Mouse (Mus musculus) neural tube, embryonic 14.5 days (tissue): ENCODE results near the gene Mtmr12. TPM values are rescaled to one million over a fixed set of nuclear protein-coding genes. Genes with fewer than 3 reads are reported as not detected.

Source experiments
- ATAC-seq: fragments of 200-750 bp; cut with Nextera tagmentation; 2 replicates; pipeline ENCODE4 v1.8.0; 2017; ENCODE audit warnings: low read depth, mild to moderate bottlenecking, moderate TSS enrichment, moderate library complexity
- H3K27ac ChIP-seq: fragments of 300-500 bp; sonication (generic); 2 replicates; pipeline ENCODE4 v1.5.1; 2014; ENCODE audit warnings: low read depth, mild to moderate bottlenecking, control low read depth, low read length, moderate library complexity, mixed read lengths
- H3K27me3 ChIP-seq: fragments of 300-500 bp; sonication (generic); 2 replicates; pipeline ENCODE4 v1.6.1; 2014; ENCODE audit warnings: low read length; ENCODE audit not compliant: control insufficient read depth, insufficient read depth
- H3K36me3 ChIP-seq: fragments of 300-500 bp; sonication (generic); 2 replicates; pipeline ENCODE4 v1.6.1; 2014; ENCODE audit warnings: low read length, mixed read lengths; ENCODE audit not compliant: control insufficient read depth, insufficient read depth
- H3K4me1 ChIP-seq: fragments of 300-500 bp; sonication (generic); 2 replicates; pipeline ENCODE4 v1.6.1; 2014; ENCODE audit warnings: low read length; ENCODE audit not compliant: control insufficient read depth, insufficient read depth
- H3K4me2 ChIP-seq: fragments of 300-500 bp; sonication (generic); 2 replicates; pipeline ENCODE4 v1.6.1; 2014; ENCODE audit warnings: mild to moderate bottlenecking, low read depth, low read length, control low read depth
- H3K4me3 ChIP-seq: fragments of 300-500 bp; sonication (generic); 2 replicates; pipeline ENCODE4 v1.5.1; 2014; ENCODE audit warnings: low read depth, low read length, control low read depth, mixed read lengths
- H3K9ac ChIP-seq: fragments of 300-500 bp; sonication (generic); replicated peaks from 2 replicates; pipeline ENCODE4 v1.6.1; 2014; ENCODE audit warnings: low read depth, mild to moderate bottlenecking, control low read depth, low read length, mixed read lengths
- H3K9me3 ChIP-seq: fragments of 300-500 bp; sonication (generic); 2 replicates; pipeline ENCODE4 v1.6.1; 2016; ENCODE audit warnings: low read length; ENCODE audit not compliant: control insufficient read depth
- WGBS: fragments of 180-500 bp; shearing (Covaris S2); extraction: QIAGEN DNeasy Blood & Tissue Kit; methylation state at CpG from one replicate; pipeline ENCODE4 v1.1.7; 2014; 5-methylcytosine and 5-hydroxymethylcytosine counted together
- polyA plus RNA-seq: library from polyadenylated mRNA; unstranded; fragments of >200 nt; fragmentation: Nextera tagmentation; extraction: Ambion mirVana; gene quantifications from 2 replicates; pipeline ENCODE4 v1.2.1, GENCODE M21; 2014

Mtmr12 gene
- polyA plus RNA-seq, 1 experiment from 2014 or later: 7.2 TPM

DNA sequence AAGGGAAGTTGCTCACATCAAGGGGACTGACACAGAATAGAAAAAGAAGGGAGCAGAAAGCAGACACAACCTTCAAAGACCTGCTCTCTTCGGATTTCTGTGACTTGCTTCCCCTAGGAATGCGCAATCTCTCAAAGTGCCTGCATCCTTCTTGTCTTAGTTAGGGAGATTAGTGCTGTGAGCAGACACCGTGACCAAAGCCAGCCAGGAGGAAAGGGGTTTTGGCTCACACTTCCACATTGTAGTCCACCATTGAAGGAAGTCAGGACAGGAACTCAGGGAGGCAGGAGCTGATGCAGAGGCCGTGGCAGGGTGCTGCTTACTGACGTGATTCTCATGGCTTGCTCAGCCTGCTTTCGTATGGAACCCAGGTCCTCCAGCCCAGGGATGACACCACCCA, 33.5 kb downstream of the Mtmr12 start:
- Histone ChIP-seq H3K9ac (no peak overlapping the region), H3K27me3 (no peaks in the 10 kb centered on the region), H3K36me3 (peaks cover 19% of the 10 kb centered on the region), H3K4me3 (no peak overlapping the region), H3K27ac (no peak overlapping the region), H3K4me1 (no peaks in the 10 kb centered on the region), H3K4me2 (no peak overlapping the region), H3K9me3 (no peaks in the 10 kb centered on the region)
- WGBS: 94% methylated on average over 6 of the region's 6 CpGs
- no peak for ATAC-seq

DNA sequence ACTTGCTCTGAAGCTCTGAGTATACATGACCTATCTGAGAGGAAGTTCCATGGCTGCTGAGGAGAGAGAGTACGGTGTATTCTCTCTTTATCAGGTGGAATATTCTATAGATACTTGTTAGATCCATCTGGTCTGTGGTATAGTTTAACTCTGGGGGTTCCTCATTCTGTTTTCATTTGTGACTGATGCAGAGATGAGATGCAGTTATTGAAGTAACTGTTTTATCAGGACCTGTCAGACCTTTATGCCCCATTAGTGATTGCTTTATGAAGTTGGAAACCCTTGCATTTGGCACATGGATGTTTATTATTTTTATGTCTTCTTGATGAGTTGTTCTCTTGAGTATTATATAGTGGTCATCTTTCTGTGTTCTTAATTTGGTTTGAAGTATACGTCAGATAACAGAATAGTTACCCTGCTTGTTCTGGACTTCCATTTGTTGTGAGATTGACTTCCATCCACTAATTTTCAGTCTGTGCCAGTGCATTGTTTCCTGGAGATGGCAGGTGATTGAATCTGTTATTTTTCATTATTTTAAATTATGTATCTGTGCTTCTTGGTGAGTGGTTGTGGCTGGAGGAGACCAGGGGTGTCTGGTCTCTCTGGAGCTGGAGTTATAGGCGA, 36.0 kb downstream of the Mtmr12 start:
- H3K36me3 ChIP-seq: peaks cover 29% of the 10 kb centered on the region
- H3K27ac ChIP-seq: no peak overlapping the region
- H3K27me3 ChIP-seq: no peaks in the 10 kb centered on the region
- H3K9me3 ChIP-seq: no peaks in the 10 kb centered on the region
- no peaks in the 10 kb centered on the region for H3K4me1 ChIP-seq
- H3K9ac ChIP-seq: no peak overlapping the region
- no peak overlapping the region for H3K4me2 ChIP-seq
- ATAC-seq: no peak
- 92% methylated on average over 3 of the region's 3 CpGs for WGBS
- H3K4me3 ChIP-seq: no peak overlapping the region

DNA sequence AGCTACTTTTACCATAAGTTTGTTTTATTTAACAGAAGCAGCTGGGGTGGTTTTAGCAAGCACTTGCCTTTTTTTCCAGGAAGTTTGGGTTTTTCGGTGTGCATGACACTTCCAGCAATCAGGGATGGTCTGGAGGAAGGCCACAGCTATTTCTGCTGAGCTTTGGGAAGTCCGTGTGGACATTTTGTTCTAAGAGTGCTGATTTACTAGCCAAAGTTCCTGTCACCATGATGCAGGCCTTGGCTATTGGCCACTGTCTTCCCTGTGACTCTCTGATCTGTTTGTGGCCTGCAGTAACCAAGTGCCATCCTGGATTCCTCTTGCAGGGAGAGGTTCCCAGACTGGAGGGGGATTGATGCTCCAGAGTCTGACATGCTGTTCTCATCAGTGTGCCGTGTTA, 39.0 kb downstream of the Mtmr12 start:
- Histone ChIP-seq H3K4me2 (no peak overlapping the region), H3K27ac (no peak overlapping the region), H3K9me3 (no peaks in the 10 kb centered on the region), H3K27me3 (no peaks in the 10 kb centered on the region), H3K4me1 (no peaks in the 10 kb centered on the region), H3K9ac (no peak overlapping the region), H3K36me3 (peaks cover 18% of the 10 kb centered on the region), H3K4me3 (no peak overlapping the region)
- WGBS: 87% methylated on average over 3 of the region's 3 CpGs
- ATAC-seq: no peak

GRCm38 (mm10) chr15:12245580-12246359, 40.9 kb downstream of the Mtmr12 start:
- Histone ChIP-seq H3K9me3 (no peaks in the 10 kb centered on the region), H3K4me1 (no peaks in the 10 kb centered on the region), H3K27me3 (no peaks in the 10 kb centered on the region), H3K4me2 (no peak overlapping the region), H3K9ac (no peak overlapping the region), H3K36me3 (peaks cover 10% of the 10 kb centered on the region; the same call in 1 of the 2 replicates), H3K27ac (no peak overlapping the region), H3K4me3 (no peak overlapping the region)
- no peak for ATAC-seq
- 83% methylated on average over 6 of the region's 6 CpGs for WGBS

DNA sequence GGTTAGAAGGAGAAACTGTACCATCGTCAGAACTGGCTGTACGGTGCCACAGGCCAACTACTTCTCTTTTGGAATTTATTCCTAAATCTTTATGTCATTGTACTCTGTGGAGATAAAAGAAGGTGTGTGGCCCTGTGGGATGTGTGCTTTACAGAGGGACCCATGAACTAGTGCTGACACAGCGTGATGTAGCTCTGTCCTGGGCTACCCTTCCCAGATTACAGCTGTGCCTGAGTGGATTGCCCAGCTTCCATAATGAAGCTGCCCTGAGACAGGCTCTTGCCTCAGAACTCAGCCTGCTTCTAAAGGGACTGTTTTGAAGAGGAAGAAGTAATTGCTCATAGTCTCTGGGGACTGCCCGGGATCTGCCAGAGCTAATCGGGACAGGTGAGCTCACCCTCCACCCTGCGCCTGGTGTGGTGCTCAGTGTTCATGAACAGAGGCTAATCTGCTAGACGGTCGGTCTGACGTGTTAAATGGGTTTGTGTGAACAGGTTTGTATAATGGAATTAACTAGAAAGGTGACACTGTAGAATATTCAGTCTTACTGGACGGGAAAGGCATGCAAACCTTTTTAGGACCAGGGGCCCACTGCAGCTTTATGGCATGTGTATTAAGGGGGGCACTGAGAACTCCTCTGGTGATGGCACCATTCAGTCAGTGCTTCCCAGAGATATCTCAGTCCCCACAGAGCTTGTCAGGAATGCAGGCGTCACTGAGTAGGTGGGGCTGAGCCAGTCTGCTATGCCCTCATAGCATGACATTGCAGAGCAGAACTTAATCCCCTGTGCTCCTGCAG, 41.7 kb downstream of the Mtmr12 start:
- no peak for ATAC-seq
- H3K27ac ChIP-seq: no peak overlapping the region

DNA sequence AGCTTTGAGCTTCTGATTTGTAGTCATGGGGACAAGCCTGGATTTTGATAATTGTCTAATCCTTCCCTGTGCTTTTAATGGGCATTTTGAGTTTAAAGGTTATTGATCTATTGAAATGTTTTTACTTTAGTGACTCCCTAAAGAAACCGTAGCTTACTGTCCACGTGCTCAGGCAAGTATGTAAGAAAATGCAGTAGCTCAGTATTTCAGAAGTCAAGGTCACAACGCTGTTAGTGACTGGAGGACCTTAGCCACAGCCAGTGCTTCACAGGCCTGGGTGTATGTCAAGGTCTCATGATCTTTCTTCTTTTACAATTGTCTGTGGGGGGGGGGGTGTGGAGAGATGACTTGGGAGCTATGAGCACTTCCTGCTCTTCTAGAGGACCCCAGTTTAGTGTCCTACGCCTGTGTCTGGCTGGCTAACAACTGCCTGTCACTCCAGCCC, 42.4 kb downstream of the Mtmr12 start:
- no peak overlapping the region for H3K4me2 ChIP-seq
- no peaks in the 10 kb centered on the region for H3K27me3 ChIP-seq
- no peak for ATAC-seq
- WGBS: 92% methylated on average over 4 of the region's 4 CpGs
- no peak overlapping the region for H3K9ac ChIP-seq
- no peak overlapping the region for H3K4me3 ChIP-seq
- H3K4me1 ChIP-seq: no peaks in the 10 kb centered on the region
- no peaks in the 10 kb centered on the region for H3K9me3 ChIP-seq
- no peak overlapping the region for H3K27ac ChIP-seq
- H3K36me3 ChIP-seq: peaks cover 16% of the 10 kb centered on the region

More for the DNA sequence above, 41.7 kb downstream of the Mtmr12 start:
- Histone ChIP-seq H3K27me3 (no peaks in the 10 kb centered on the region), H3K9me3 (no peaks in the 10 kb centered on the region), H3K4me2 (no peak overlapping the region), H3K4me1 (no peaks in the 10 kb centered on the region), H3K9ac (no peak overlapping the region), H3K36me3 (peaks cover 12% of the 10 kb centered on the region), H3K4me3 (no peak overlapping the region)
- 75% methylated on average over 11 of the region's 11 CpGs for WGBS

DNA sequence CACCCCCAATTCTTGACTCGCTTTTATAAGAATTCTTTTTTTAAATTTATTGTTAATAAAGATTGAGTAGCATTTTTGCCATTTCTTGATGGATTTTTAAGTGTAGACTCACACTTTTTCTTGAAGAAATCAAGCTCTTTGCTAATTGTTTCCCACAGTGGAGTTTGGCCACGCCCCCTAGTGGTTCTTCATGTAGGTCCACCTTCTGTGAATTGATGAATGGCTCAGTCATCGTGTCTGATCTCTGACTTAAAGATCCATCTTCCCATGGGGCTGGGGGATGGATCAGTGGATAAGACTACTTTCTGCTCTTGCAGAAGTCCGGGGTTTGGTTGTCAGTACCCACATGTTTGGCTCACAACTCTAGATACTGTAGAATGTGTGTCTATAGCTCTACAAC, 43.5 kb downstream of the Mtmr12 start:
- WGBS: 60% methylated on average over 4 of the region's 4 CpGs
- Histone ChIP-seq H3K4me2 (no peak overlapping the region), H3K9me3 (no peaks in the 10 kb centered on the region)

DNA sequence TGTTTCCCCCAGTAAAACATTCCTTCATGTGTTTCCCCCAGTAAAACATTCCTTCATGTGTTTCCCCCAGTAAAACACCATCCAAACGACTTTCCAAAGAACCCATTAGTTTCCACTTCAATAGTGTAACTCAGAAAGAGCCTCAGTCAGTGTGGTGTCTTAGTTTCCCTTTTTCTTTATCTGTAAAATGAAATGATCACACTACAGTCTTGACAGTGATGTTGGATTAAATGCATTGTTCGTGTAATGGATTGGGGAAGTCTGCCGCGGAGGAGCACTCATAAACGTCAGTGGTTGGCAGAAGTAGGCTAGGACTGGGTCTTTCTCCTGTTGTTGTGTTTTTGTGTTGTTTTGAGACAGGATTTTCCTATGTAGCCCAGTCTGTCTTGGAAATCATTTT, 45.5 kb downstream of the Mtmr12 start:
- ATAC-seq: no peak
- H3K4me1 ChIP-seq: no peaks in the 10 kb centered on the region
- H3K4me3 ChIP-seq: no peak overlapping the region
- 80% methylated on average over 5 of the region's 5 CpGs for WGBS
- H3K27me3 ChIP-seq: no peaks in the 10 kb centered on the region
- H3K9me3 ChIP-seq: no peaks in the 10 kb centered on the region
- no peak overlapping the region for H3K9ac ChIP-seq
- no peak overlapping the region for H3K27ac ChIP-seq
- no peak overlapping the region for H3K4me2 ChIP-seq
- H3K36me3 ChIP-seq: peaks cover 14% of the 10 kb centered on the region

More for the DNA sequence above, 43.5 kb downstream of the Mtmr12 start:
- Histone ChIP-seq H3K4me3 (no peak overlapping the region), H3K36me3 (peaks cover 19% of the 10 kb centered on the region), H3K4me1 (no peaks in the 10 kb centered on the region), H3K9ac (no peak overlapping the region), H3K27ac (no peak overlapping the region), H3K27me3 (no peaks in the 10 kb centered on the region)
- ATAC-seq: no peak
